ENCODE assay signal across 12 mouse cellular contexts in the genomic region with DNA sequence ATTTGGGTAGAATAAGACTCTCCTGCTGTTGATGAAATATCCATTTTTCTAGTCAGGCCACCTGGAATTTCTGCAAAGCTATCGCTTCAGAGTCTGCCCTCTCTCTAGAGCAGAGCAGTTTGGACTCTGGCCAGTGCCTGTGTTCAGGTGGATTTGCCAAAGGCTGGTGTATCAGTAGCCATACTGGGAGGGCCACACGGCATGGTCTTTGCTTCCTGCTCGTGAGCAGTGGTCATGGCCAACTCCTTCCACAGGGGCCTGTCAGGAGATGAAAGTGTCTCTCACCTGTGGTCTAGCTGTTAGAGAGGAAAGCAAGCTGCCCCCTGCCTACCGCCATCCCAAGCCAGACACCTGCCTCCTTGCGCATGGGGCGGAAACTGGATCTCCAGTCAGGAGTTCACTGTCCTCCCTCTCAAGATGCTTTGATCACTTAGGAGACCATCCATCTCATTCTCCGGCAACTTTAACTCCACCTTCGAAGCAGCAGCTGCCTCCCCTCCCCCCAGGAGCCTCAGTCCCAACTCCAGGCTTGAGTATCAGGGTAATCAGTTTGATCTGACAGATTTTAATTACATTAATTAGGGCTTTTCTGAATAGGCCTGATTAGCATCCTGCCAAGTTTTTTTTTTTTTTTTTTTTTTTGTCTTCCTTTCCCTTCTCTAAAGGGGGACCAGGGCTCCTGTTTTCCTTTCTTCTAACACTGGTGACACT. TPM values are rescaled to one million over a fixed set of nuclear protein-coding genes. Genes with fewer than 3 reads are reported as not detected.
DNase-seq lines count a peak whose midpoint lies in the region; ATAC-seq lines count a peak whose summit lies in the region.
"Had no signal": no experiment of that assay in that cellular context is flagged by ENCODE, and none has a peak within 500 bp of the region (broad histone marks: within the 10 kb centered on the region; RNA-seq: fewer than 3 reads in every experiment).

No protein-coding gene starts in this region.

- no peaks in the 10 kb centered on the region for H3K4me1 ChIP-seq in midbrain, embryonic 13.5 days (replicated peaks)
- 0 out of 2 replicates have a peak, but pooled peaks cover 3% of the 10 kb centered on the region for H3K4me1 ChIP-seq in midbrain, embryonic 10.5 days
- H3K4me1 ChIP-seq in intestine, embryonic 15.5 days (replicated peaks) = 0 out of 2 replicates have a peak, but pooled peaks cover 2% of the 10 kb centered on the region

- no peak overlapping the region for H3K27ac ChIP-seq in midbrain, embryonic 13.5 days
- H3K27ac ChIP-seq in midbrain, embryonic 10.5 days (replicated peaks) = no peak overlapping the region
- peak overlapping the region; percentile 79 for H3K27ac ChIP-seq in intestine, embryonic 15.5 days
- H3K27ac ChIP-seq: liver, embryonic 14.5 days; midbrain, embryonic 12.5 days had no signal

- H3K4me3 ChIP-seq in midbrain, embryonic 13.5 days (replicated peaks) = no peak overlapping the region
- H3K4me3 ChIP-seq in midbrain, embryonic 10.5 days = no peak overlapping the region
- H3K4me3 ChIP-seq in intestine, embryonic 15.5 days (replicated peaks) = no peak overlapping the region
- H3K4me3 ChIP-seq: midbrain, embryonic 12.5 days had no signal

- no peaks in the 10 kb centered on the region for H3K27me3 ChIP-seq in midbrain, embryonic 13.5 days
- H3K27me3 ChIP-seq in midbrain, embryonic 10.5 days (ENCODE audit: low read depth, poor library complexity, severe bottlenecking) = peaks cover 17% of the 10 kb centered on the region; the same call in 1 of the 2 replicates
- no peaks in the 10 kb centered on the region for H3K27me3 ChIP-seq in intestine, embryonic 15.5 days (replicated peaks)

- ATAC-seq in midbrain, embryonic 13.5 days = peak; percentile 14; the same call in 1 of the 2 replicates
- peak; percentile 28; the same call in 1 of the 2 replicates for ATAC-seq in intestine, embryonic 15.5 days

- DNase-seq in midbrain, embryonic 10.5 days (ENCODE audit: low spot score) = no peak
- DNase-seq in cerebellum, postnatal 25 days = peak; percentile 66 to 80
- peak; percentile 70 for DNase-seq in retina, postnatal 7 days (ENCODE audit: low read depth, low spot score)
- DNase-seq in layer of hippocampus, adult 11-12 months (ENCODE audit: low spot score) = no peak
- no peak for DNase-seq in embryo, embryonic 10.5 days (ENCODE audit: low spot score)
- no peak for DNase-seq in spleen, adult 12 weeks (ENCODE audit: low spot score)
- DNase-seq: adrenal gland, adult 8-10 months; heart, postnatal 10 days had no signal

- no peaks in the 10 kb centered on the region for H3K9me3 ChIP-seq in midbrain, embryonic 13.5 days
- H3K9me3 ChIP-seq in midbrain, embryonic 10.5 days (replicated peaks) = no peaks in the 10 kb centered on the region
- H3K9me3 ChIP-seq in intestine, embryonic 15.5 days = no peaks in the 10 kb centered on the region
- H3K9me3 ChIP-seq: midbrain, embryonic 12.5 days had no signal

- no peaks in the 10 kb centered on the region for H3K36me3 ChIP-seq in midbrain, embryonic 13.5 days
- H3K36me3 ChIP-seq in midbrain, embryonic 10.5 days = no peaks in the 10 kb centered on the region
- no peaks in the 10 kb centered on the region for H3K36me3 ChIP-seq in intestine, embryonic 15.5 days
- H3K36me3 ChIP-seq: midbrain, embryonic 12.5 days had no signal

- no peak overlapping the region for H3K9ac ChIP-seq in midbrain, embryonic 13.5 days (replicated peaks)
- H3K9ac ChIP-seq in intestine, embryonic 15.5 days = no peak overlapping the region
- H3K9ac ChIP-seq: liver, embryonic 14.5 days; midbrain, embryonic 12.5 days had no signal

- 76% methylated on average over 8 of the region's 8 CpGs for WGBS in midbrain, embryonic 13.5 days
- 83% methylated on average over 8 of the region's 8 CpGs for WGBS in midbrain, embryonic 10.5 days
- WGBS in intestine, embryonic 15.5 days = 36% methylated on average over 8 of the region's 8 CpGs

- no peak overlapping the region for H3K4me2 ChIP-seq in midbrain, embryonic 13.5 days (replicated peaks)
- 0 out of 2 replicates have a peak overlapping the region, but pooled peaks have one; percentile 14 for H3K4me2 ChIP-seq in intestine, embryonic 15.5 days (replicated peaks)
- H3K4me2 ChIP-seq: midbrain, embryonic 12.5 days had no signal

RNA-seq across cellular contexts. Expression of a gene that starts 35.3 kb away (rescaled TPM):
- 0.46 and 0.62 TPM in 2 replicates for polyA plus RNA-seq in midbrain, embryonic 13.5 days (2015; fragmentation: Nextera tagmentation; extraction: Ambion mirVana)
- 1.1 and 1.7 TPM in 2 replicates for polyA plus RNA-seq in midbrain, embryonic 10.5 days (2016; fragmentation: Nextera tagmentation; extraction: Ambion mirVana)
- polyA plus RNA-seq in intestine, embryonic 15.5 days (2015; fragmentation: Nextera tagmentation; extraction: Ambion mirVana) = 21.2 and 22.0 TPM in 2 replicates

Comparison
In these comparisons a context has a peak if more than half of its experiments do, and no peak if none do; other contexts are left out.
1. DNase-seq: peak in cerebellum, postnatal 25 days (2 of 2) and retina, postnatal 7 days (single experiment); none in midbrain, embryonic 10.5 days (single experiment), layer of hippocampus, adult 11-12 months (single experiment), embryo, embryonic 10.5 days (single experiment) and spleen, adult 12 weeks (single experiment).